Mouse (Mus musculus) cortical plate, adult 2 months (tissue): ENCODE data around the gene Emp1.

Source experiments
- CTCF ChIP-seq: fragments of 200-500 bp; IDR thresholded peaks from 2 replicates; pipeline ENCODE4 v1.5.1; 2011; ENCODE audit warnings: mild to moderate bottlenecking, control low read depth, low read length; ENCODE audit not compliant: insufficient read depth; ENCODE audit errors: extremely low read depth
- POLR2A ChIP-seq: fragments of 200-500 bp; IDR thresholded peaks from 2 replicates; pipeline ENCODE4 v1.6.1; 2011; ENCODE audit warnings: mild to moderate bottlenecking, low read length, control low read depth; ENCODE audit not compliant: insufficient read depth; ENCODE audit errors: extremely low read depth

- no peak for TF ChIP-seq POLR2A
- TF ChIP-seq CTCF = no peak
Measured at GRCm38 (mm10) chr6:135412649-135413048, 50.3 kb downstream of the Emp1 start.
